Mouse (Mus musculus): ENCODE measurements at regions not wholly inside any gene's neighbourhood (a gene's known extent, or its start where the extent isn't known, plus 50 kb on each side); places are given as distances from the start of the nearest gene placed in this dataset.

GRCm38 (mm10) chr10:46331599-46332283, 754.1 kb downstream of the Hace1 start:
- Histone ChIP-seq H3K4me2 (ENCODE audit: low read length) (no peak overlapping the region), H3K4me3 (ENCODE audit: low read depth, low read length) (no peak overlapping the region), H3K9me3 (replicated peaks; ENCODE audit: control insufficient read depth, low read length) (no peaks in the 10 kb centered on the region), H3K9ac (ENCODE audit: low read length) (no peak overlapping the region), H3K36me3 (ENCODE audit: control insufficient read depth, insufficient read depth, low read length) (no peaks in the 10 kb centered on the region), H3K27ac (ENCODE audit: low read depth, low read length) (no peak overlapping the region), H3K27me3 (replicated peaks; ENCODE audit: control insufficient read depth, insufficient read depth, low read length) (no peaks in the 10 kb centered on the region), H3K4me1 (ENCODE audit: control insufficient read depth, insufficient read depth, low read length) (no peaks in the 10 kb centered on the region)
- ATAC-seq (peak; percentile 90; the same call in 1 of the 2 replicates), DNase-seq (ENCODE audit: low spot score) (peak; percentile 83)

GRCm38 (mm10) chr10:46333231-46333630, 755.6 kb downstream of the Hace1 start:
- no peak for DNase-seq (ENCODE audit: low spot score)
- no peak overlapping the region for H3K4me2 ChIP-seq (ENCODE audit: low read length)

GRCm38 (mm10) chr10:46345315-46345714, 767.7 kb downstream of the Hace1 start:
- no peaks in the 10 kb centered on the region for H3K27me3 ChIP-seq (replicated peaks; ENCODE audit: control insufficient read depth, insufficient read depth, low read length)
- ATAC-seq, result no peak; the same call in 1 of the 2 replicates
- DNase-seq (ENCODE audit: low spot score), result peak; percentile 30
- H3K36me3 ChIP-seq (ENCODE audit: control insufficient read depth, insufficient read depth, low read length), result no peaks in the 10 kb centered on the region
- WGBS, result 74% methylated on average over 4 of the region's 4 CpGs
- no peak overlapping the region for H3K9ac ChIP-seq (ENCODE audit: low read length)
- no peak overlapping the region for H3K4me2 ChIP-seq (ENCODE audit: low read length)
- no peaks in the 10 kb centered on the region for H3K9me3 ChIP-seq (replicated peaks; ENCODE audit: control insufficient read depth, low read length)
- H3K4me3 ChIP-seq (ENCODE audit: low read depth, low read length), result no peak overlapping the region
- peaks cover 4% of the 10 kb centered on the region; the same call in 1 of the 2 replicates for H3K4me1 ChIP-seq (ENCODE audit: control insufficient read depth, insufficient read depth, low read length)
- no peak overlapping the region for H3K27ac ChIP-seq (ENCODE audit: low read depth, low read length)

More at GRCm38 (mm10) chr10:46333231-46333630, 755.6 kb downstream of the Hace1 start:
- no peak overlapping the region for H3K4me3 ChIP-seq (ENCODE audit: low read depth, low read length)
- ATAC-seq, result no peak
- H3K27ac ChIP-seq (ENCODE audit: low read depth, low read length), result no peak overlapping the region
- no peaks in the 10 kb centered on the region for H3K9me3 ChIP-seq (replicated peaks; ENCODE audit: control insufficient read depth, low read length)
- H3K4me1 ChIP-seq (ENCODE audit: control insufficient read depth, insufficient read depth, low read length), result no peaks in the 10 kb centered on the region
- no peaks in the 10 kb centered on the region for H3K36me3 ChIP-seq (ENCODE audit: control insufficient read depth, insufficient read depth, low read length)
- H3K9ac ChIP-seq (ENCODE audit: low read length), result no peak overlapping the region
- H3K27me3 ChIP-seq (replicated peaks; ENCODE audit: control insufficient read depth, insufficient read depth, low read length), result no peaks in the 10 kb centered on the region

DNA sequence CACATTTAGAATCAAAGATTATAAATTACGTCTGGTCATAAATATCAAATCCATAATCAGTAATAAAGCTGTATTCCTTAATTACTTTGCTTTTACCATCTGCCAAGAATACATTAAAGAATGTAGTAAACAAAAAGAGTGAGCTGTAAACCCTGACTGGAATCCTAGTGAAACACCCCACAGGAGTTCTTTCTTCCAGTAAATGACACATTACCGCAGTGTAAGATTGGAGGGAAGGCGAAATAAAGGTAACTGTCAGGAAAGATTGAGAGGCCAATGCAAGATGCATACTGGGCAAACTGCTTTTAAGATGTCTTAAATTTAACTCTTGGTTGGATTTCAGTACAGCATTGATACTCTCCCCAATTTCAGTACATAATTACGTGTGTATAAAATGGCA, 772.0 kb downstream of the Hace1 start:
- DNase-seq (ENCODE audit: low spot score), result peak; percentile 51
- Histone ChIP-seq H3K9ac (ENCODE audit: low read length) (no peak overlapping the region), H3K4me3 (ENCODE audit: low read depth, low read length) (no peak overlapping the region), H3K27ac (ENCODE audit: low read depth, low read length) (no peak overlapping the region), H3K9me3 (replicated peaks; ENCODE audit: control insufficient read depth, low read length) (no peaks in the 10 kb centered on the region), H3K36me3 (ENCODE audit: control insufficient read depth, insufficient read depth, low read length) (no peaks in the 10 kb centered on the region), H3K4me2 (ENCODE audit: low read length) (no peak overlapping the region), H3K27me3 (replicated peaks; ENCODE audit: control insufficient read depth, insufficient read depth, low read length) (no peaks in the 10 kb centered on the region), H3K4me1 (ENCODE audit: control insufficient read depth, insufficient read depth, low read length) (peaks cover 5% of the 10 kb centered on the region; the same call in 1 of the 2 replicates)
- 33% methylated on average over 4 of the region's 4 CpGs for WGBS
- ATAC-seq, result peak; percentile 76; the same call in 1 of the 2 replicates

GRCm38 (mm10) chr10:46350196-46350595, 772.6 kb downstream of the Hace1 start:
- WGBS, result 9% methylated on average over 2 of the region's 2 CpGs
- H3K27ac ChIP-seq (ENCODE audit: low read depth, low read length), result no peak overlapping the region
- peak; percentile 75; the same call in 1 of the 2 replicates for ATAC-seq

DNA sequence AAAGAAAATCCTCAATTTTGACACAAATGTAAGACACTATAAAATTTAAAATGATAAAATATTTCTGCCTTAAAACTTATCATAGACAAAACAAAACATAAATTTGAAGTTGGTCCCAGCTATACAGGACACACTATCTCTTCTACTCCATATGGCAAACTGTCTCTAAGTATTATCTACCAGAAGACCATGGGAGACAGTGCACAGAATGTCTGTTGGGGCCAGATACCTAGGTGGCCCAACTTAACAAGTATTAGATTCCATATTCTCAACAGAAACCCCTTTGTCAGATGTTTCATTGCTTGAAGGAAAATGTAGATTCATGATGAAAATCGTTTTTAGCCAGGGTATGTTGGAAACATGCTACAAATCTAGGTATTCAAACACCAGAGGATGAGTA, 779.1 kb downstream of the Hace1 start:
- H3K9me3 ChIP-seq (replicated peaks; ENCODE audit: control insufficient read depth, low read length), result no peaks in the 10 kb centered on the region
- H3K36me3 ChIP-seq (ENCODE audit: control insufficient read depth, insufficient read depth, low read length), result no peaks in the 10 kb centered on the region
- no peaks in the 10 kb centered on the region for H3K4me1 ChIP-seq (ENCODE audit: control insufficient read depth, insufficient read depth, low read length)
- no peak for ATAC-seq
- no peaks in the 10 kb centered on the region for H3K27me3 ChIP-seq (replicated peaks; ENCODE audit: control insufficient read depth, insufficient read depth, low read length)
- no peak overlapping the region for H3K4me3 ChIP-seq (ENCODE audit: low read depth, low read length)
- no peak overlapping the region for H3K9ac ChIP-seq (ENCODE audit: low read length)
- 80% methylated on average over 1 of the region's 1 CpGs for WGBS
- no peak overlapping the region for H3K27ac ChIP-seq (ENCODE audit: low read depth, low read length)
- DNase-seq (ENCODE audit: low spot score), result no peak
- H3K4me2 ChIP-seq (ENCODE audit: low read length), result no peak overlapping the region

More at GRCm38 (mm10) chr10:46350196-46350595, 772.6 kb downstream of the Hace1 start:
- no peaks in the 10 kb centered on the region for H3K27me3 ChIP-seq (replicated peaks; ENCODE audit: control insufficient read depth, insufficient read depth, low read length)
- peak; percentile 59 for DNase-seq (ENCODE audit: low spot score)
- H3K4me1 ChIP-seq (ENCODE audit: control insufficient read depth, insufficient read depth, low read length), result peaks cover 5% of the 10 kb centered on the region; the same call in 1 of the 2 replicates
- no peak overlapping the region for H3K9ac ChIP-seq (ENCODE audit: low read length)
- no peaks in the 10 kb centered on the region for H3K9me3 ChIP-seq (replicated peaks; ENCODE audit: control insufficient read depth, low read length)
- no peak overlapping the region for H3K4me3 ChIP-seq (ENCODE audit: low read depth, low read length)
- no peak overlapping the region for H3K4me2 ChIP-seq (ENCODE audit: low read length)
- no peaks in the 10 kb centered on the region for H3K36me3 ChIP-seq (ENCODE audit: control insufficient read depth, insufficient read depth, low read length)

DNA sequence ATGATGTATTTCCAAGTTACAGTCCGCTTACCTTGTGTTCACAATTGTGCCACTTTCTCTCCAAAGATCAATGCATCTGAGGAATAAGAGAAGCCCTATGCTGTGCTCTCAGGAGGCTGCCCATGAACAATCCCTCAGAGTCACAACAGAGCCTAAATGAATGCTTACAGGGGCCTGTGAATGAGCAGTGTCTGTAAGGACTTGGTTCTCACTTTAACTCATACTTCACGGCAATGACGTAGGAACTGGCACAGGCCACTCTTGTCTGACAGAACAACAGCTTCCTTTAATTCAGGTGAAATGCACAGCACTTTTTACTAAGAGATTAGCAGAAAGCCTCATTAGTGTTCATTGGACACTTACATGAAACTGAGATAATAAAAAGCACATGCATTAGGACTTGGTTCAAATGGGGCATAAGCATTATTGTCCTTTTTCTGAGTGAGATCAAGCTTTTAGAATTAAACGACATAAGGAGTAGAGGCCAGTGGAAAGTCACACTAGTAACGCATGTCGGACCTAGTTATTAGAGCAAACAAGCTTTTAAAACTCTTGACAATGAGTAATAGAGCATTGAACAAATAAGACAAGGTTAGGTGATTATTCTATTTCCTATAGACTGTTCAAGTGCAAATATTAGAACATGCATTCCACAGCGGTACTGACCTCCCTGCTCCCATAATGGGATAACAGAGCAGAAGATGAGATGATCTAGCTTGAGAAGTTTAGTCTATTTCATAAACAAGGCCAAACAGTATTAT, 796.3 kb downstream of the Hace1 start:
- ATAC-seq (peak; percentile 87), DNase-seq (ENCODE audit: low spot score) (peak; percentile 73)
- H3K4me1 ChIP-seq (ENCODE audit: control insufficient read depth, insufficient read depth, low read length), result no peaks in the 10 kb centered on the region
- H3K27me3 ChIP-seq (replicated peaks; ENCODE audit: control insufficient read depth, insufficient read depth, low read length), result no peaks in the 10 kb centered on the region
- H3K4me3 ChIP-seq (ENCODE audit: low read depth, low read length), result no peak overlapping the region
- H3K9ac ChIP-seq (ENCODE audit: low read length), result no peak overlapping the region
- no peaks in the 10 kb centered on the region for H3K36me3 ChIP-seq (ENCODE audit: control insufficient read depth, insufficient read depth, low read length)
- H3K9me3 ChIP-seq (replicated peaks; ENCODE audit: control insufficient read depth, low read length), result no peaks in the 10 kb centered on the region
- H3K4me2 ChIP-seq (ENCODE audit: low read length), result no peak overlapping the region
- 18% methylated on average over 7 of the region's 7 CpGs for WGBS
- H3K27ac ChIP-seq (ENCODE audit: low read depth, low read length), result no peak overlapping the region

DNA sequence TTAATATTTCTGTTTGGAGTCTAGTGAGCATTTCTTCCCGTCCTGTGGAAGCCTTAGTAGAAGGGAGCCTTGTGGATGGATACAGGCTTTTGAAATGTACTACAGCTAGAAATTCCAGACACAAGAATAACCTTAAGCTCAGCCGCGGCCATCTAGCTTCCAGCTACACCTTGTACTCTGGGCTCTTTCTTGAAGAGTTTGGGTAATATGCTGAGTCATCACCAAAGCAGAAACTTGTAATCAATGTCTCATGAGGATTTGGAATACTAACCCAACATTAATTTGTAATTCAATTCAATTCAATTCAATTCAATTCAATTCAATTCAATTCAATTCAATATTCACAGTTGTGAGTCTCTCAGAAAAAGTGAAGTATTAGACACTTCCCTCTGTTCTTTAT, 797.0 kb downstream of the Hace1 start:
- Histone ChIP-seq H3K9me3 (replicated peaks; ENCODE audit: control insufficient read depth, low read length) (no peaks in the 10 kb centered on the region), H3K4me3 (ENCODE audit: low read depth, low read length) (no peak overlapping the region), H3K4me2 (ENCODE audit: low read length) (no peak overlapping the region), H3K4me1 (ENCODE audit: control insufficient read depth, insufficient read depth, low read length) (no peaks in the 10 kb centered on the region), H3K27me3 (replicated peaks; ENCODE audit: control insufficient read depth, insufficient read depth, low read length) (no peaks in the 10 kb centered on the region), H3K36me3 (ENCODE audit: control insufficient read depth, insufficient read depth, low read length) (no peaks in the 10 kb centered on the region), H3K27ac (ENCODE audit: low read depth, low read length) (no peak overlapping the region), H3K9ac (ENCODE audit: low read length) (no peak overlapping the region)
- ATAC-seq, result no peak
- no peak for DNase-seq (ENCODE audit: low spot score)
- WGBS, result 81% methylated on average over 3 of the region's 3 CpGs

- DNase-seq (ENCODE audit: low spot score), result no peak
- no peak overlapping the region for H3K9ac ChIP-seq (ENCODE audit: low read length)
- H3K27ac ChIP-seq (ENCODE audit: low read depth, low read length), result no peak overlapping the region
- WGBS, result 91% methylated on average over 4 of the region's 4 CpGs
- no peaks in the 10 kb centered on the region for H3K9me3 ChIP-seq (replicated peaks; ENCODE audit: control insufficient read depth, low read length)
- ATAC-seq, result no peak
- no peaks in the 10 kb centered on the region for H3K27me3 ChIP-seq (replicated peaks; ENCODE audit: control insufficient read depth, insufficient read depth, low read length)
- no peaks in the 10 kb centered on the region for H3K36me3 ChIP-seq (ENCODE audit: control insufficient read depth, insufficient read depth, low read length)
- H3K4me1 ChIP-seq (ENCODE audit: control insufficient read depth, insufficient read depth, low read length), result no peaks in the 10 kb centered on the region
- no peak overlapping the region for H3K4me3 ChIP-seq (ENCODE audit: low read depth, low read length)
- no peak overlapping the region for H3K4me2 ChIP-seq (ENCODE audit: low read length)
Measured at GRCm38 (mm10) chr10:46397089-46397488, 819.5 kb downstream of the Hace1 start.
